Mouse (Mus musculus) megakaryocyte-erythroid progenitor cell, adult 5-6 weeks (primary cell): ENCODE measurements around the gene Sprr2e. TPM values are rescaled to one million over a fixed set of nuclear protein-coding genes. Genes with fewer than 3 reads are reported as not detected.

Experiments used
- ATAC-seq: replicated peaks from 2 replicates; pipeline ENCODE4 v1.8.0; 2016; ENCODE audit warnings: mild to moderate bottlenecking, inconsistent platforms; ENCODE audit not compliant: severe bottlenecking, poor library complexity, low FRiP score, low TSS enrichment
- total RNA-seq, 2 experiments: library from RNA; stranded (forward) in 1 of 2; stranded (reverse) in 1 of 2; fragments of 200-1000, 215-1000 nt in 1 of 2; fragments of >200 nt in 1 of 2; fragmentation: Nextera tagmentation in 1 of 2; gene quantifications; 2 replicates each; pipeline ENCODE4 v1.2.3; 2014 to 2017

Sprr2e gene
- total RNA-seq (2014; fragmentation: Nextera tagmentation) (not detected in 2 replicates), total RNA-seq (2017) (not detected in 2 replicates)

GRCm38 (mm10) chr3:92351843-92352242 is at the start of gene Sprr2e:
TSS of gene Sprr2e (plus strand) at chr3:92352143.
- no peak for ATAC-seq

- no peak for ATAC-seq
Measured at GRCm38 (mm10) chr3:92307406-92307805, 44.5 kb upstream of the Sprr2e start.

- ATAC-seq = no peak
Measured at GRCm38 (mm10) chr3:92316320-92316719, 35.6 kb upstream of the Sprr2e start, which contains the start of gene Sprr2b. TSS of gene Sprr2b (plus strand) at chr3:92316620.

GRCm38 (mm10) chr3:92317384-92317783 is 34.6 kb upstream of the Sprr2e start:
- no peak for ATAC-seq

- no peak for ATAC-seq
Measured at GRCm38 (mm10) chr3:92336278-92336677, 15.7 kb upstream of the Sprr2e start.

- ATAC-seq = no peak
Measured at GRCm38 (mm10) chr3:92338840-92339239, 13.1 kb upstream of the Sprr2e start, which contains the start of gene Sprr2d. TSS of gene Sprr2d (plus strand) at chr3:92339140.

GRCm38 (mm10) chr3:92361619-92362018 is 9.7 kb downstream of the Sprr2e start:
- no peak for ATAC-seq

- no peak for ATAC-seq
Measured at GRCm38 (mm10) chr3:92364887-92365286, 12.9 kb downstream of the Sprr2e start, which contains the start of gene Sprr2f. TSS of gene Sprr2f (plus strand) at chr3:92365187.

- no peak for ATAC-seq
Measured at GRCm38 (mm10) chr3:92373613-92374012, 21.7 kb downstream of the Sprr2e start.

GRCm38 (mm10) chr3:92385385-92385784 is 33.4 kb downstream of the Sprr2e start, which contains the start of gene Sprr2h:
TSS of gene Sprr2h (plus strand) at chr3:92385685.
- no peak for ATAC-seq

GRCm38 (mm10) chr3:92394301-92394700 is 42.4 kb downstream of the Sprr2e start:
- no peak for ATAC-seq

Other genes with a start within 250 kb of the Sprr2e start
- gene Prr9, start 228.2 kb upstream of the Sprr2e start, total RNA-seq (2014; fragmentation: Nextera tagmentation) = not detected in 2 replicates
- not detected in 2 replicates for gene Prr9, start 228.2 kb upstream of the Sprr2e start, total RNA-seq (2017)
- not detected in 2 replicates for gene Lelp1, start 209.4 kb upstream of the Sprr2e start, total RNA-seq (2014; fragmentation: Nextera tagmentation)
- gene Lelp1, start 209.4 kb upstream of the Sprr2e start, total RNA-seq (2017) = not detected in 2 replicates
- gene Sprr2a1, start 136.3 kb upstream of the Sprr2e start, total RNA-seq (2014; fragmentation: Nextera tagmentation) = not detected in 2 replicates
- gene Sprr2a1, start 136.3 kb upstream of the Sprr2e start, total RNA-seq (2017) = not detected in 2 replicates
- not detected in 2 replicates for gene Sprr2a2, start 136.2 kb upstream of the Sprr2e start, total RNA-seq (2014; fragmentation: Nextera tagmentation)
- gene Sprr2a2, start 136.2 kb upstream of the Sprr2e start, total RNA-seq (2017) = not detected in 2 replicates
- not detected in 2 replicates for gene Sprr2a3, start 66.7 kb upstream of the Sprr2e start, total RNA-seq (2014; fragmentation: Nextera tagmentation)
- gene Sprr2a3, start 66.7 kb upstream of the Sprr2e start, total RNA-seq (2017) = not detected in 2 replicates
- gene Sprr2b, start 35.5 kb upstream of the Sprr2e start, total RNA-seq (2014; fragmentation: Nextera tagmentation) = not detected in 2 replicates
- gene Sprr2b, start 35.5 kb upstream of the Sprr2e start, total RNA-seq (2017) = not detected in 2 replicates
- not detected in 2 replicates for gene Sprr2d, start 13.0 kb upstream of the Sprr2e start, total RNA-seq (2014; fragmentation: Nextera tagmentation)
- not detected in 2 replicates for gene Sprr2d, start 13.0 kb upstream of the Sprr2e start, total RNA-seq (2017)
- not detected in 2 replicates for gene Sprr2f, start 13.0 kb downstream of the Sprr2e start, total RNA-seq (2014; fragmentation: Nextera tagmentation)
- not detected in 2 replicates for gene Sprr2f, start 13.0 kb downstream of the Sprr2e start, total RNA-seq (2017)
- gene Sprr2h, start 33.5 kb downstream of the Sprr2e start, total RNA-seq (2014; fragmentation: Nextera tagmentation) = not detected in 2 replicates
- not detected in 2 replicates for gene Sprr2h, start 33.5 kb downstream of the Sprr2e start, total RNA-seq (2017)
- not detected in 2 replicates for gene Sprr2i, start 55.8 kb downstream of the Sprr2e start, total RNA-seq (2014; fragmentation: Nextera tagmentation)
- gene Sprr2i, start 55.8 kb downstream of the Sprr2e start, total RNA-seq (2017) = not detected in 2 replicates
- gene Sprr2j-ps, start 65.9 kb downstream of the Sprr2e start, total RNA-seq (2014; fragmentation: Nextera tagmentation) = not detected in 2 replicates
- not detected in 2 replicates for gene Sprr2j-ps, start 65.9 kb downstream of the Sprr2e start, total RNA-seq (2017)
- gene Gm9774, start 77.3 kb downstream of the Sprr2e start, total RNA-seq (2014; fragmentation: Nextera tagmentation) = 4.8 and 16.6 TPM in 2 replicates
- 1.1 and 3.6 TPM in 2 replicates for gene Gm9774, start 77.3 kb downstream of the Sprr2e start, total RNA-seq (2017)
- gene Sprr2k, start 80.4 kb downstream of the Sprr2e start, total RNA-seq (2014; fragmentation: Nextera tagmentation) = not detected in 2 replicates
- not detected in 2 replicates for gene Sprr2k, start 80.4 kb downstream of the Sprr2e start, total RNA-seq (2017)
- gene Sprr1b, start 86.6 kb downstream of the Sprr2e start, total RNA-seq (2014; fragmentation: Nextera tagmentation) = not detected in 2 replicates
- gene Sprr1b, start 86.6 kb downstream of the Sprr2e start, total RNA-seq (2017) = not detected in 2 replicates
- gene Sprr3, start 106.6 kb downstream of the Sprr2e start, total RNA-seq (2014; fragmentation: Nextera tagmentation) = not detected in 2 replicates
- gene Sprr3, start 106.6 kb downstream of the Sprr2e start, total RNA-seq (2017) = not detected in 2 replicates
- gene Sprr1a, start 133.8 kb downstream of the Sprr2e start, total RNA-seq (2014; fragmentation: Nextera tagmentation) = not detected in 2 replicates
- not detected in 2 replicates for gene Sprr1a, start 133.8 kb downstream of the Sprr2e start, total RNA-seq (2017)
- not detected in 2 replicates for gene Sprr4, start 148.3 kb downstream of the Sprr2e start, total RNA-seq (2014; fragmentation: Nextera tagmentation)
- not detected in 2 replicates for gene Sprr4, start 148.3 kb downstream of the Sprr2e start, total RNA-seq (2017)
- gene 2310046K23Rik, start 182.4 kb downstream of the Sprr2e start, total RNA-seq (2014; fragmentation: Nextera tagmentation) = not detected in 2 replicates
- not detected in 2 replicates for gene 2310046K23Rik, start 182.4 kb downstream of the Sprr2e start, total RNA-seq (2017)
- gene Ivl, start 221.6 kb downstream of the Sprr2e start, total RNA-seq (2014; fragmentation: Nextera tagmentation) = not detected in 2 replicates
- gene Ivl, start 221.6 kb downstream of the Sprr2e start, total RNA-seq (2017) = not detected in 2 replicates
- not detected in 2 replicates for gene Smcp, start 236.9 kb downstream of the Sprr2e start, total RNA-seq (2014; fragmentation: Nextera tagmentation)
- not detected in 2 replicates for gene Smcp, start 236.9 kb downstream of the Sprr2e start, total RNA-seq (2017)